Mouse (Mus musculus): ENCODE data around the gene Cd7. TPM values are rescaled to one million over a fixed set of nuclear protein-coding genes. Genes with fewer than 3 reads are reported as not detected.
"Not testable (repeated sequence)": the region's sequence is repeated elsewhere in the genome, so short reads cannot be mapped to it uniquely, and the experiment has no call there.

Gene Cd7
- polyA plus RNA-seq, 2 experiments, result 0.37 to 0.56 TPM

DNA sequence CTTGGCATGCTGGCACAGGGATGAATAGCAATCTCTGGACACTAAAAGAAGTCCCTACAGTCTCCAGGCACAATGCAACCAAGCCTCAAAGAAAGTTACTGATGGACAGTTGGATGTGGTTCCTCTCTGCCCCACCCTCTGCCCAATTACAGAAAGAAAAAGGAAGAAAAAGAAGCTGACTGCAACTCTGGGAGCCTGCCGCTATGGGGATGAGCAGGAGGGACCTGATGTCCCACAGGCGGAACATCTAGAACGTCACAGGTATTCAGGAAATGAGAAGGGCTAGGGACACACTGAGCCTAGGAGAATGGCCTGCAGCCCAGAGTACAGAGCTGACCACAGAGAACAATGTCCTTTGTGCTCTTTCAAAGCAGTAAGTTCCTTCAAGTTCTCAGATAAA, 43.0 kb upstream of the Cd7 start:
- Histone ChIP-seq H3K9me3 (ENCODE audit: control insufficient read depth, low read length) (no peaks in the 10 kb centered on the region), H3K27me3 (ENCODE audit: control insufficient read depth, insufficient read depth, low read length) (no peaks in the 10 kb centered on the region), H3K27ac (no peak overlapping the region), H3K4me1 (replicated peaks; ENCODE audit: control insufficient read depth in 2 of 2, insufficient read depth in 2 of 2, low read length in 1 of 2) (peaks cover 0 to 10% of the 10 kb centered on the region in 2 experiments), H3K4me2 (ENCODE audit: low read depth) (no peak overlapping the region), H3K36me3 (replicated peaks; ENCODE audit: control insufficient read depth, insufficient read depth, low read depth) (no peaks in the 10 kb centered on the region), H3K9ac (replicated peaks) (no peak overlapping the region), H3K4me3 (ENCODE audit: insufficient read depth in 1 of 2, low read depth in 2 of 2, low read length in 2 of 2) (no peak overlapping the region)
- no peak for DNase-seq (ENCODE audit: low read depth in 3 of 3, low spot score in 3 of 3)
- 45% methylated on average over 3 of the region's 3 CpGs for WGBS (ENCODE audit: insufficient replicate concordance)
- TF ChIP-seq CTCF (IDR thresholded peaks at IDR 0.05; ENCODE audit: low read depth), result no peak
- TF ChIP-seq EP300 (IDR thresholded peaks at IDR 0.05; ENCODE audit: low read depth), result no peak
- ATAC-seq (ENCODE audit: insufficient read depth), result no peak

DNA sequence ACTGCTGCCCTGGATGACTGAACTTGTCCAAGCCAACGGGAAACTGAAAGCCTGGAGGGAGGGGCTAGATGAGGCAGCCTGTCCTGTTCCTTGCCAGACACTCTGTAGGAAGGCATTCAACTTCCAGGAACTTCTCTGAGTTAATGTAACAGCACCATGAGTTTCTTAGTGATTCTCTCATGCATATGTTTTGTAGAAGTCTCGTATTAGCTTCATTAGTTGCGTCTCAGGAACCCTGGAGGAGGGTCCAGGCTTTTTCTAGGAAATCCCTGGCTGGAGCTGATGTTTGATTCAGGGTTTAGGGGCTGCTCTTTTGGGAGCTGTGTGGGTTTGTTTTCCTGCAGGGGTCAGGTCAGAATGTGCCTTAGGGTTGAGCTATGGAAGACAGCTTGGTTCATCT, 41.9 kb upstream of the Cd7 start, which contains the start of gene Sectm1a:
TSS of gene Sectm1a (minus strand) at position 101 of the 400 bp plus-strand sequence.
- TF ChIP-seq CTCF (IDR thresholded peaks at IDR 0.05; ENCODE audit: low read depth), result no peak
- no peak for TF ChIP-seq EP300 (IDR thresholded peaks at IDR 0.05; ENCODE audit: low read depth)
- Histone ChIP-seq H3K9me3 (ENCODE audit: control insufficient read depth, low read length) (no peaks in the 10 kb centered on the region), H3K9ac (replicated peaks) (no peak within 1 kb of the TSS), H3K27me3 (ENCODE audit: control insufficient read depth, insufficient read depth, low read length) (no peaks in the 10 kb centered on the region), H3K4me1 (replicated peaks; ENCODE audit: control insufficient read depth in 2 of 2, insufficient read depth in 2 of 2, low read length in 1 of 2) (peaks cover 0 to 8% of the 10 kb centered on the region in 2 experiments), H3K36me3 (replicated peaks; ENCODE audit: control insufficient read depth, insufficient read depth, low read depth) (no peaks in the 10 kb centered on the region), H3K27ac (no peak within 1 kb of the TSS), H3K4me2 (ENCODE audit: low read depth) (no peak within 1 kb of the TSS), H3K4me3 (ENCODE audit: insufficient read depth in 1 of 2, low read depth in 2 of 2, low read length in 2 of 2) (no peak within 1 kb of the TSS)
- no peak for DNase-seq (ENCODE audit: low read depth in 3 of 3, low spot score in 3 of 3)
- ATAC-seq (ENCODE audit: insufficient read depth), result no peak
- 59% methylated on average over 3 of the region's 3 CpGs for WGBS (ENCODE audit: insufficient replicate concordance)

DNA sequence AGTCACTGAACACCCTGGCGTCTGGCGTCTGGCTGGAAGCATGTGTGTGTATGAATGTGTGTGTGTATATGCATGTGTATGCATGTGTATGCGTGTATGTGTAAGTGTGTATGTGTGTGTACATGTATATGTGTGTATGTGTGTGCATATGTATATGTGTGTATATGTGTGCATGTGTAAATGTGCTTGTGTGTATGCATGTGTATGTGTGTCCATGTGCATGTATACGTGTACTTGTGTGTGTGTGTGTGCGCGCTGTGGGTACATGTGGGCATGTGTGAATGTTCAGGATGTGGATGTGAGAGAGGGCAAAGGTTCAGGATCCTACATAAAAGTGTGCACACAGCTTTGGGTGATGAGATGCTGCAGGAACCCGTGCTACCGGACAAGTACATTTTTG, 41.1 kb upstream of the Cd7 start:
- WGBS (ENCODE audit: insufficient replicate concordance), result 77% methylated on average over 8 of the region's 8 CpGs
- H3K27me3 ChIP-seq (ENCODE audit: control insufficient read depth, insufficient read depth, low read length), result no peaks in the 10 kb centered on the region
- H3K4me3 ChIP-seq (ENCODE audit: insufficient read depth in 1 of 2, low read depth in 2 of 2, low read length in 2 of 2), result no peak overlapping the region
- H3K4me2 ChIP-seq (ENCODE audit: low read depth), result no peak overlapping the region
- TF ChIP-seq EP300 (IDR thresholded peaks at IDR 0.05; ENCODE audit: low read depth), result no peak
- no peak for TF ChIP-seq CTCF (IDR thresholded peaks at IDR 0.05; ENCODE audit: low read depth)
- H3K9ac ChIP-seq (replicated peaks), result no peak overlapping the region
- H3K9me3 ChIP-seq (ENCODE audit: control insufficient read depth, low read length), result no peaks in the 10 kb centered on the region
- H3K4me1 ChIP-seq (replicated peaks; ENCODE audit: control insufficient read depth in 2 of 2, insufficient read depth in 2 of 2, low read length in 1 of 2), result peaks cover 0 to 8% of the 10 kb centered on the region in 2 experiments
- ATAC-seq (ENCODE audit: insufficient read depth), result no peak
- H3K27ac ChIP-seq, result no peak overlapping the region
- H3K36me3 ChIP-seq (replicated peaks; ENCODE audit: control insufficient read depth, insufficient read depth, low read depth), result no peaks in the 10 kb centered on the region
- no peak for DNase-seq (ENCODE audit: low read depth in 3 of 3, low spot score in 3 of 3)

DNA sequence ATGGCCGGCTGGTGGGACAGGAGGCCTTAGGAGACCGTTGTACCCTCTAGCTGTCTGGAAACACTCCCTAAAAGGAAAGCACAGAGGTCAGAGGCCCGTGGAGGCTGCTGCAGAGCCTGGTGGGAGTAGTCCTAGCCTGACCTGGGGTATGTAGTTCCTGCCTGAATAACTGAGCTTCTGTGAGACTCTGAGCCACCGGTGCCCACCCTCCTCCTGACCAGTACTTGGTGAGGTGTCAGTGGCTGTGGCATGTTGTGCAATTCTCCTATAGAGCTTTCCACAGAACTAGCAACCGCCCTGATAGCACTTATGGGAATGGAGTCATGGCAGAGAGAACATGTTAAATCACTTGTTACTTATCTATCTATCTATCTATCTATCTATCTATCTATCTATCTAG, 36.4 kb upstream of the Cd7 start:
- DNase-seq (ENCODE audit: low read depth in 3 of 3, low spot score in 3 of 3), result no peak
- Histone ChIP-seq H3K27me3 (ENCODE audit: control insufficient read depth, insufficient read depth, low read length) (no peaks in the 10 kb centered on the region), H3K27ac (no peak overlapping the region), H3K9ac (replicated peaks) (no peak overlapping the region), H3K4me3 (ENCODE audit: insufficient read depth in 1 of 2, low read depth in 2 of 2, low read length in 2 of 2) (no peak overlapping the region), H3K9me3 (ENCODE audit: control insufficient read depth, low read length) (no peaks in the 10 kb centered on the region), H3K36me3 (replicated peaks; ENCODE audit: control insufficient read depth, insufficient read depth, low read depth) (no peaks in the 10 kb centered on the region), H3K4me1 (replicated peaks; ENCODE audit: control insufficient read depth in 2 of 2, insufficient read depth in 2 of 2, low read length in 1 of 2) (no peaks in the 10 kb centered on the region), H3K4me2 (ENCODE audit: low read depth) (no peak overlapping the region)
- WGBS (ENCODE audit: insufficient replicate concordance), result 58% methylated on average over 5 of the region's 5 CpGs
- no peak for ATAC-seq (ENCODE audit: insufficient read depth)
- TF ChIP-seq CTCF (IDR thresholded peaks at IDR 0.05; ENCODE audit: low read depth), result no peak
- TF ChIP-seq EP300 (IDR thresholded peaks at IDR 0.05; ENCODE audit: low read depth), result no peak

DNA sequence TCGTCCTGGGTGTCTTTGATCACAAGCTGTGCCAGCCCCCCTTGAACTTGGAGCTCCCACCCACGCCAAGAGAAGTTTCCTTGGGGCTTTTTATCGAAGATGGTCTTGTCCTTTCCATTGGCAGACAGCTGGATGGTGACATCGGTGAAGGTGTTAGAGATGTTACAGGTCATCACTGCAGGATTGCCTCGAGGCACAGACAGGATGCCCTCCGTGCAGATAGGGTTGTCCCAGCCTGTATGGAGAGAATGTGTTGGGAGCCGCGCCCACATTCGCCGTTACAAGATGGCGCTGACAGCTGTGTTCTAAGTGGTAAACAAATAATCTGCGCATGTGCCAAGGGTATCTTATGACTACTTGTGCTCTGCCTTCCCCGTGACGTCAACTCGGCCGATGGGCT, 30.4 kb upstream of the Cd7 start:
- not testable (repeated sequence) for H3K27ac ChIP-seq; H3K9ac ChIP-seq (replicated peaks); H3K9me3 ChIP-seq (ENCODE audit: control insufficient read depth, low read length); ATAC-seq (ENCODE audit: insufficient read depth); H3K4me3 ChIP-seq (ENCODE audit: insufficient read depth in 1 of 2, low read depth in 2 of 2, low read length in 2 of 2); H3K4me2 ChIP-seq (ENCODE audit: low read depth); H3K36me3 ChIP-seq (replicated peaks; ENCODE audit: control insufficient read depth, insufficient read depth, low read depth); H3K27me3 ChIP-seq (ENCODE audit: control insufficient read depth, insufficient read depth, low read length); DNase-seq (ENCODE audit: low read depth in 3 of 3, low spot score in 3 of 3); H3K4me1 ChIP-seq (replicated peaks; ENCODE audit: control insufficient read depth in 2 of 2, insufficient read depth in 2 of 2, low read length in 1 of 2)
- WGBS (ENCODE audit: insufficient replicate concordance), result 77% methylated on average over 11 of the region's 16 CpGs

Data from liver, embryonic 14.5 days (tissue).